Mouse (Mus musculus) heart, embryonic 15.5 days (tissue): ENCODE results near the gene Gm436. TPM values are rescaled to one million over a fixed set of nuclear protein-coding genes. Genes with fewer than 3 reads are reported as not detected.

ENCODE experiments used
- ATAC-seq: fragments of 200-750 bp; cut with Nextera tagmentation; replicated peaks from 2 replicates; pipeline ENCODE4 v1.8.0; 2017; ENCODE audit warnings: low read depth, moderate TSS enrichment; ENCODE audit not compliant: insufficient number of reproducible peaks, insufficient read depth, low FRiP score
- H3K27ac ChIP-seq: fragments of 300-500 bp; sonication (generic); 2 replicates; pipeline ENCODE4 v1.5.1; 2015; ENCODE audit warnings: mild to moderate bottlenecking, inconsistent platforms
- H3K27me3 ChIP-seq: fragments of 300-500 bp; sonication (generic); 2 replicates; pipeline ENCODE4 v1.6.1; 2015; ENCODE audit warnings: inconsistent platforms
- H3K36me3 ChIP-seq: fragments of 300-500 bp; sonication (generic); 2 replicates; pipeline ENCODE4 v1.6.1; 2015; ENCODE audit warnings: mild to moderate bottlenecking, inconsistent platforms
- H3K4me1 ChIP-seq: fragments of 300-500 bp; sonication (generic); replicated peaks from 2 replicates; pipeline ENCODE4 v1.6.1; 2015; ENCODE audit warnings: inconsistent platforms
- H3K4me2 ChIP-seq: fragments of 300-500 bp; sonication (generic); 2 replicates; pipeline ENCODE4 v1.6.1; 2015; ENCODE audit warnings: inconsistent platforms, mild to moderate bottlenecking, moderate library complexity
- H3K4me3 ChIP-seq: fragments of 300-500 bp; sonication (generic); 2 replicates; pipeline ENCODE4 v1.5.1; 2015; ENCODE audit warnings: mild to moderate bottlenecking, inconsistent platforms
- H3K9ac ChIP-seq: fragments of 300-500 bp; sonication (generic); 2 replicates; pipeline ENCODE4 v1.6.1; 2015; ENCODE audit warnings: mild to moderate bottlenecking, inconsistent platforms
- H3K9me3 ChIP-seq: fragments of 300-500 bp; sonication (generic); replicated peaks from 2 replicates; pipeline ENCODE4 v1.6.1; 2016; ENCODE audit warnings: inconsistent platforms
- WGBS: fragments of 180-500 bp; shearing (Covaris S2); methylation state at CpG from one replicate; pipeline ENCODE4 v1.1.7; 2015; ENCODE audit warnings: mixed read lengths; 5-methylcytosine and 5-hydroxymethylcytosine counted together
- polyA plus RNA-seq: library from polyadenylated mRNA; unstranded; fragments of >200 nt; fragmentation: Nextera tagmentation; extraction: Ambion mirVana; gene quantifications from 2 replicates; pipeline ENCODE4 v1.2.1, GENCODE M21; 2015

Gene Gm436
- not detected in 2 replicates for polyA plus RNA-seq

GRCm38 (mm10) chr4:144686268-144686667 is at the start of gene Gm436:
TSS of gene Gm436 (minus strand) at chr4:144686368.
- Histone ChIP-seq H3K27me3 (no peaks in the 10 kb centered on the region), H3K4me1 (no peaks in the 10 kb centered on the region), H3K9me3 (no peaks in the 10 kb centered on the region; the same call in 1 of the 2 replicates), H3K36me3 (no peaks in the 10 kb centered on the region), H3K27ac (no peak within 1 kb of the TSS), H3K4me2 (no peak within 1 kb of the TSS), H3K9ac (no peak within 1 kb of the TSS), H3K4me3 (no peak within 1 kb of the TSS)
- whole genome bisulfite sequencing = 33% methylated on average over 2 of the region's 2 CpGs
- no peak for ATAC-seq

- Histone ChIP-seq H3K4me1 (no peaks in the 10 kb centered on the region), H3K4me3 (no peak within 1 kb of the TSS), H3K4me2 (no peak within 1 kb of the TSS), H3K9ac (no peak within 1 kb of the TSS), H3K9me3 (no peaks in the 10 kb centered on the region), H3K27me3 (no peaks in the 10 kb centered on the region), H3K36me3 (no peaks in the 10 kb centered on the region), H3K27ac (no peak within 1 kb of the TSS)
- WGBS = 85% methylated on average over 1 of the region's 1 CpGs
- ATAC-seq = no peak
Observed at GRCm38 (mm10) chr4:144721304-144721703, 35.1 kb upstream of the Gm436 start, which contains the start of gene Gm13178. TSS of gene Gm13178 (minus strand) at chr4:144721404.

DNA sequence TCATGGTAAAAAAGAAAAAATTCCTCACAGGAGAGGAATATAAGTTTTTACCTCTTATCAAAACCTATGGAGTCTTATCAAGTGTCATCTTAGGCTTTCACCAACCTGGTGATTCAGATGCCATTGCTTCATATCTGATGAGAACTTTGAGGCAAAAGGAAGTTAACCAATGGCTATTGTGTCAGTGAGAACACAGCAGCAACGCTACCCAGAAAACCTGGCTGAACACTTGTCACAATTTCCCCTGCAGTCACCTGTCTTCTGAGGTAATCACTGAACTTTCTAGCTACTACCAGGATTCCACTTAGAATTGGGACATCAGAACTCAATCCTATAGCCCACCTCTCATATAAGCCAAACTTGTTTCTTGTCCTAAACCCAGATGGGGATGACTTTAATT is 33.5 kb upstream of the Gm436 start:
- 69% methylated on average over 1 of the region's 1 CpGs for WGBS
- H3K9me3 ChIP-seq = 0 out of 2 replicates have a peak, but pooled peaks cover 4% of the 10 kb centered on the region
- ATAC-seq = no peak

DNA sequence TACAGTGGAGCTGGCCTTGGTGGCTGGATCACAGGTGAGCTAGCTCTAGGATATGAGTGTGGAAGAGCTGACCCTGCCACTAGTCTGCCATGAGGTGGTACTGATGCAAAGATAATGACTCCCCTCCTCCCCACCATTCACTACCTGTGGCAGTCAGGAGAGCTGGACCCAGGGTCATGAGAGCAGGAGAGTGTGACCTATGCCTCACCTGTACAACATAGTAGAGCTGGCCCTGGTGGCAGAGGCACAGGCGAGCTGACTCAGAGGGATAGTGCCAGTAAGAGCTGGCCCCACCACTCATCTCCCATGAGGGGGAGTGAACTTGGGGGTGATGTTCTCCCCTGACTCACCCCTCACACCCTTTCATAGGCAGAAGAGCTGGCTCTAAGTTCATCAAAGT is 32.1 kb upstream of the Gm436 start:
- Histone ChIP-seq H3K4me1 (no peaks in the 10 kb centered on the region), H3K9ac (no peak overlapping the region), H3K9me3 (0 out of 2 replicates have a peak, but pooled peaks cover 4% of the 10 kb centered on the region), H3K27me3 (no peaks in the 10 kb centered on the region), H3K4me3 (no peak overlapping the region), H3K4me2 (no peak overlapping the region), H3K36me3 (no peaks in the 10 kb centered on the region), H3K27ac (no peak overlapping the region)
- 84% methylated on average over 1 of the region's 1 CpGs for WGBS
- no peak for ATAC-seq

More for the DNA sequence above, 33.5 kb upstream of the Gm436 start:
- Histone ChIP-seq H3K36me3 (no peaks in the 10 kb centered on the region), H3K4me2 (no peak overlapping the region), H3K4me3 (no peak overlapping the region), H3K9ac (no peak overlapping the region), H3K27me3 (no peaks in the 10 kb centered on the region), H3K27ac (no peak overlapping the region), H3K4me1 (no peaks in the 10 kb centered on the region)

- Histone ChIP-seq H3K4me1 (no peaks in the 10 kb centered on the region), H3K4me3 (no peak overlapping the region), H3K27ac (no peak overlapping the region), H3K9me3 (0 out of 2 replicates have a peak, but pooled peaks cover 5% of the 10 kb centered on the region), H3K4me2 (no peak overlapping the region), H3K9ac (no peak overlapping the region), H3K27me3 (no peaks in the 10 kb centered on the region), H3K36me3 (no peaks in the 10 kb centered on the region)
- no peak for ATAC-seq
Observed at GRCm38 (mm10) chr4:144638263-144638662, 47.9 kb downstream of the Gm436 start.

Other genes with a start within 250 kb of the Gm436 start
- not detected in 2 replicates for gene 1700012P22Rik, start 247.6 kb downstream of the Gm436 start, polyA plus RNA-seq
- gene Gm9944, start 233.1 kb downstream of the Gm436 start, polyA plus RNA-seq = not detected in 2 replicates
- gene Aadacl3, start 222.6 kb downstream of the Gm436 start, polyA plus RNA-seq = not detected in 2 replicates
- gene 9430007A20Rik, start 166.5 kb downstream of the Gm436 start, polyA plus RNA-seq = not detected in 2 replicates
- gene Gm13124, start 121.2 kb downstream of the Gm436 start, polyA plus RNA-seq = not detected in 2 replicates
- gene Aadacl4, start 72.7 kb downstream of the Gm436 start, polyA plus RNA-seq = not detected in 2 replicates
- not detected in 2 replicates for gene Gm13178, start 35.0 kb upstream of the Gm436 start, polyA plus RNA-seq
- gene Gm438, start 100.2 kb upstream of the Gm436 start, polyA plus RNA-seq = not detected in 2 replicates
- 36.3 and 46.4 TPM in 2 replicates for gene Dhrs3, start 206.5 kb upstream of the Gm436 start, polyA plus RNA-seq